Mouse (Mus musculus) kidney, adult 2 months (tissue): ENCODE data around the gene Hectd4.

Experiments
- CTCF ChIP-seq: fragments of 200-500 bp; conservative IDR thresholded peaks from 2 replicates; pipeline ENCODE4 v1.5.1; 2011; ENCODE audit warnings: low read depth, mild to moderate bottlenecking, control low read depth, low read length, moderate library complexity, mixed read lengths; ENCODE audit not compliant: insufficient read depth, insufficient read length
- POLR2A ChIP-seq: fragments of 200-500 bp; IDR thresholded peaks from one replicate; pipeline ENCODE4 v1.6.1; 2011; ENCODE audit warnings: low read depth, low read length, control low read depth

- TF ChIP-seq POLR2A, result no peak
- TF ChIP-seq CTCF, result no peak
Measured at GRCm38 (mm10) chr5:121329333-121330058, 109.5 kb downstream of the Hectd4 start.
